In the genomic region with DNA sequence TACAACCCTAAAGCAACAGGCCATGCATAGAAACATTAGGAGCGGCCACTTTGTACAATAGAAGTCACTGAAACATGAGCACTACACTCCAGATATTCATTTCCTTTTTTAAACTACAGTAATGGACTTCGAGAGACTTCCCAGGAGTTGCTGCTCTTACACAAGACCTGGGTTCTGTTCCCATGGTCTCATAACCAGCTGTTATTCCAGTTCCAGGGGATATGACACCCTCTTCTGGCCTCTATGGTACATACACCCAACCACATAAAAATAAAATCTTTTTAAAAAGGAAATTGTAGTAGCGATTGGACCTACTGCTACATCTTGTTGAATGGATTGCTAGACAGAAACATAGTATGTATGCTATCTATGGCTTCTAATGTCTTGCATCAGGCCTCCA, we compare ENCODE assay signal across 7 mouse cellular contexts. TPM values are rescaled to one million over a fixed set of nuclear protein-coding genes. Genes with fewer than 3 reads are reported as not detected.
DNase-seq lines count a peak whose midpoint lies in the region; ATAC-seq and TF ChIP-seq lines count a peak whose summit lies in the region.

No protein-coding gene starts in this region.

- peaks cover 27% of the 10 kb centered on the region for H3K36me3 ChIP-seq in lung, embryonic 14.5 days (ENCODE audit: insufficient read depth)
- H3K36me3 ChIP-seq in embryonic facial prominence, embryonic 12.5 days = peaks cover 24% of the 10 kb centered on the region
- peaks cover 25% of the 10 kb centered on the region for H3K36me3 ChIP-seq in intestine, postnatal 0 days (ENCODE audit: control insufficient read depth, insufficient read depth)
- peaks cover 10% of the 10 kb centered on the region for H3K36me3 ChIP-seq in splenic B cell, adult 2 months (ENCODE audit: control insufficient read depth, insufficient read depth, low read length, poor library complexity, severe bottlenecking)

- peak; percentile 42 for DNase-seq in lung, embryonic 14.5 days
- DNase-seq in lung, postnatal 10 days = no peak
- DNase-seq in splenic B cell, adult 2 months (ENCODE audit: low read depth, low spot score) = peak; percentile 27
- no peak for DNase-seq in gastrocnemius, postnatal 4 days (ENCODE audit: low spot score in 2 of 2)

- no peak overlapping the region for H3K27ac ChIP-seq in lung, embryonic 14.5 days (ENCODE audit: low read depth)
- no peak overlapping the region for H3K27ac ChIP-seq in embryonic facial prominence, embryonic 12.5 days
- no peak overlapping the region for H3K27ac ChIP-seq in intestine, postnatal 0 days (ENCODE audit: low read depth, low read length)

- H3K9ac ChIP-seq in lung, embryonic 14.5 days = no peak overlapping the region
- no peak overlapping the region for H3K9ac ChIP-seq in embryonic facial prominence, embryonic 12.5 days
- H3K9ac ChIP-seq in intestine, postnatal 0 days (ENCODE audit: low read depth, low read length) = no peak overlapping the region

- H3K27me3 ChIP-seq in lung, embryonic 14.5 days (ENCODE audit: insufficient read depth, low read length) = no peaks in the 10 kb centered on the region
- H3K27me3 ChIP-seq in embryonic facial prominence, embryonic 12.5 days = no peaks in the 10 kb centered on the region
- H3K27me3 ChIP-seq in intestine, postnatal 0 days (replicated peaks; ENCODE audit: control insufficient read depth, insufficient read depth, low read length) = no peaks in the 10 kb centered on the region
- no peaks in the 10 kb centered on the region for H3K27me3 ChIP-seq in splenic B cell, adult 2 months (ENCODE audit: control insufficient read depth, insufficient read depth, low read length, poor library complexity, severe bottlenecking)

- TF ChIP-seq CTCF in lung, embryonic 14.5 days (IDR thresholded peaks at IDR 0.05; ENCODE audit: low read depth) = no peak
- TF ChIP-seq CTCF in intestine, postnatal 0 days (IDR thresholded peaks at IDR 0.05; ENCODE audit: low read depth) = peak; percentile 49

- peak overlapping the region; percentile 100 for H3K4me3 ChIP-seq in lung, embryonic 14.5 days (ENCODE audit: low read depth, low read length)
- H3K4me3 ChIP-seq in embryonic facial prominence, embryonic 12.5 days = peak overlapping the region; percentile 99; the same call in 1 of the 2 replicates
- peak overlapping the region; percentile 99; the same call in 1 of the 2 replicates for H3K4me3 ChIP-seq in intestine, postnatal 0 days (ENCODE audit: low read depth, low read length)

- no peaks in the 10 kb centered on the region for H3K9me3 ChIP-seq in lung, embryonic 14.5 days (ENCODE audit: low read depth, low read length)
- no peaks in the 10 kb centered on the region for H3K9me3 ChIP-seq in embryonic facial prominence, embryonic 12.5 days
- H3K9me3 ChIP-seq in intestine, postnatal 0 days (ENCODE audit: control insufficient read depth) = no peaks in the 10 kb centered on the region

- no peak for ATAC-seq in lung, embryonic 14.5 days (ENCODE audit: insufficient read depth)
- ATAC-seq in embryonic facial prominence, embryonic 12.5 days (ENCODE audit: insufficient number of reproducible peaks, insufficient read depth, low FRiP score, low TSS enrichment) = no peak
- ATAC-seq in intestine, postnatal 0 days = no peak
- no peak for ATAC-seq in frontal cortex, adult (ENCODE audit: low TSS enrichment)

- H3K4me1 ChIP-seq in lung, embryonic 14.5 days (ENCODE audit: insufficient read depth) = peaks cover 5% of the 10 kb centered on the region; the same call in 1 of the 2 replicates
- peaks cover 14% of the 10 kb centered on the region for H3K4me1 ChIP-seq in embryonic facial prominence, embryonic 12.5 days
- H3K4me1 ChIP-seq in intestine, postnatal 0 days (replicated peaks; ENCODE audit: control insufficient read depth, insufficient read depth, low read length) = 0 out of 2 replicates have a peak, but pooled peaks cover 4% of the 10 kb centered on the region

- H3K4me2 ChIP-seq in lung, embryonic 14.5 days = peak overlapping the region; percentile 77
- peak overlapping the region; percentile 94 for H3K4me2 ChIP-seq in embryonic facial prominence, embryonic 12.5 days (replicated peaks)
- H3K4me2 ChIP-seq in intestine, postnatal 0 days (replicated peaks; ENCODE audit: low read depth) = peak overlapping the region; percentile 79

- WGBS in lung, embryonic 14.5 days = 74% methylated on average over 3 of the region's 3 CpGs
- WGBS in embryonic facial prominence, embryonic 12.5 days = 82% methylated on average over 3 of the region's 3 CpGs
- 85% methylated on average over 3 of the region's 3 CpGs for WGBS in intestine, postnatal 0 days

RNA-seq across cellular contexts. Expression of a gene that starts 0.5 kb away (rescaled TPM):
- polyA plus RNA-seq in lung, embryonic 14.5 days (2014; fragmentation: Nextera tagmentation; extraction: Ambion mirVana) = 195 and 196 TPM in 2 replicates
- polyA plus RNA-seq in embryonic facial prominence, embryonic 12.5 days (2016; fragmentation: Nextera tagmentation; extraction: Ambion mirVana) = 234 and 237 TPM in 2 replicates
- 115 and 123 TPM in 2 replicates for polyA plus RNA-seq in intestine, postnatal 0 days (2015; fragmentation: Nextera tagmentation; extraction: Ambion mirVana)
- 10 to 100 TPM; 47.9 to 50.9 TPM for total RNA-seq in gastrocnemius, postnatal 4 days (2021)

RNA-seq across cellular contexts. Expression of a gene that starts 48.1 kb away (rescaled TPM):
- polyA plus RNA-seq in lung, embryonic 14.5 days (2014; fragmentation: Nextera tagmentation; extraction: Ambion mirVana) = 14.9 TPM in 2 replicates
- 1.7 and 2.4 TPM in 2 replicates for polyA plus RNA-seq in embryonic facial prominence, embryonic 12.5 days (2016; fragmentation: Nextera tagmentation; extraction: Ambion mirVana)
- polyA plus RNA-seq in intestine, postnatal 0 days (2015; fragmentation: Nextera tagmentation; extraction: Ambion mirVana) = 1.2 and 1.3 TPM in 2 replicates
- not detected for total RNA-seq in gastrocnemius, postnatal 4 days (2021)

Comparison
In these comparisons a context has a peak if more than half of its experiments do, and no peak if none do; other contexts are left out.
1. DNase-seq: peak in lung, embryonic 14.5 days (single experiment) and splenic B cell, adult 2 months (single experiment); none in lung, postnatal 10 days (single experiment) and gastrocnemius, postnatal 4 days (0 of 2).
2. Peak in every context shown above with its lines, with median percentiles within 50 percentile points of each other: H3K4me2 ChIP-seq and H3K4me3 ChIP-seq.